Mouse (Mus musculus) heart, postnatal 4 days (tissue): ENCODE measurements at regions not wholly inside any gene's neighbourhood (a gene's known extent, or its start where the extent isn't known, plus 50 kb on each side); places are given as distances from the start of the nearest gene placed in this dataset.
"Not testable (repeated sequence)": the region's sequence is repeated elsewhere in the genome, so short reads cannot be mapped to it uniquely, and the experiment has no call there.

Experiments used
- DNase-seq: peaks from one replicate; pipeline ENCODE4 v3.0.0; 2021

GRCm38 (mm10) chr8:20495542-20495941, 119.2 kb upstream of the Gm21119 start:
- DNase-seq, result not testable (repeated sequence)

DNA sequence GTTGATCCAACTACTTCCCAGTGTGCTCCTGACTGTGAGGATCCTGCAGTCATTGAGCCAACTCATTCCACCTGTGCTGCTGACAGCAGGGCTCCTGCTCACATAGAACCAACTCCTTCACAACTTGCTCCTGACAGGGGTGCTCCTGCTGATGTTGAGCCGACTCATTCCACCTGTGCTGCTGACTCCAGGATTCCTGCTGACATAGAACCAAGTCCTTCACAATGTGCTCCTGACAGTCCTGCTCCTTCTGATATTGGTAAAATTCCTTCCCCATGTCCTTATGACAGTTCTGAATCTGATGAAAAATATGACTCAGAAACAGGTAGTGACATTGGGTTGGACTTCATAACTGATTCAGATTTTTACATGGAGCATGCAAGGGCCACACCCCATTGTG, 100.8 kb upstream of the Gm21119 start:
- not testable (repeated sequence) for DNase-seq

GRCm38 (mm10) chr8:20516324-20516830, 98.3 kb upstream of the Gm21119 start:
- DNase-seq, result not testable (repeated sequence)

- not testable (repeated sequence) for DNase-seq
Observed at GRCm38 (mm10) chr8:20517551-20517950, 97.2 kb upstream of the Gm21119 start.

- DNase-seq, result not testable (repeated sequence)
Observed at GRCm38 (mm10) chr8:20524539-20524938, 90.2 kb upstream of the Gm21119 start.

- not testable (repeated sequence) for DNase-seq
Observed at GRCm38 (mm10) chr8:20529048-20529447, 85.7 kb upstream of the Gm21119 start.

- not testable (repeated sequence) for DNase-seq
Observed at GRCm38 (mm10) chr8:20539031-20539430, 75.7 kb upstream of the Gm21119 start.

GRCm38 (mm10) chr8:20544084-20544483, 70.6 kb upstream of the Gm21119 start:
- not testable (repeated sequence) for DNase-seq

DNA sequence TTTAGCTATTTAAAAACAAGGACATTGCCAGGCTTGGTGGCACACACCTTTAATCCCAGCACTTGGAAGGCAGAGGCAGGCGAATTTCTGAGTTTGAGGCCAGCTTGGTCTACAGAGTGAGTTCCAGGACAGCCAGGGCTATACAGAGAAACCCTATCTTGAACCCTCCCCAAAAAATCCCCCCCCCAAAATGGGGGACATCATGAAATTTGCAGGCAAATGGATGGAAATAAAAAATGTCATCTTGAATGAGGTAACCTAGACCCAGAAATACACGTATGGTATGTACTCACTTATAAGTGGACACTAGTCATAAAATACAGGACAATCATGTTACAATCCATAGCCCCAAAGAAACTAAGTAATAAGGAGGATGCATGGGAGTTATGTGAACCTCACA, 69.4 kb upstream of the Gm21119 start:
- DNase-seq, result peak; percentile 15

- DNase-seq, result not testable (repeated sequence)
Observed at GRCm38 (mm10) chr8:20546401-20546800, 68.3 kb upstream of the Gm21119 start.

DNA sequence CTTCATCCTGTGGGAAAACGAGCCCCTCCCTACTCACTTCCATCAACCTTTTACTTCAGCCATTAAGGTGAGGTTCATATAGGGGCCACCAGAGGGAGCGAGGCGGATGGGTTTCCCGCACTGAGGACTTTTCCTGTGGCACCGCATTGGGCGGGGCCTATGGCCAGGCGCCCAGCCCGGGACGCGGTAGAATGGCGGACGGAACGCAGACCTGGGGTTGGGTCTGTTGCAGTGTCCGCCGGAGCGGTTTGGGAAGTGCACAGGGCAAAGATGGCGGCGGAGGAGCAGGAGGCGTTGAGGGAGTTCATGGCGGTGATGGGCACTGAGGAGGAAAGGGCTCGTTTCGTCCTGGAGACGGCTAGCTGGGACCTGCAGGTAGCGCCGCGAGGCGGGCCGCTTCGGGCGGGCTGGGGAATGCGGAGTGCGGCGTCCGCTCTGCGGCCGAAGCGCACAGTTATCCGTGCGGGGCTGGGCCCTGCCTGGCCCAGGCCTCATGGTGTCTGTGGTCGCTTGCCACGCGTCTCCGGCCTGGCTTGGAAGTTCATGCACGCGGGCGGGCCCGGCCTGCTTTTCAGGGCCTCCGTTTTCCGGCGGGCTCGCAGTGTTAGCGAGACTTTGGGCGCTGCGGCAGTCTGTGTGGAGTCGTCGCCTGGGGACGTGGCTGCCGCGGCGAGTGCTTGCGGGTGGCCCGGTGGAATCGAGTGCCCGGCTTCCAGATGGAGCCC, 64.5 kb upstream of the Gm21119 start:
- peak; percentile 93 for DNase-seq

- not testable (repeated sequence) for DNase-seq
Observed at GRCm38 (mm10) chr8:20556501-20557181, 58.1 kb upstream of the Gm21119 start.

DNA sequence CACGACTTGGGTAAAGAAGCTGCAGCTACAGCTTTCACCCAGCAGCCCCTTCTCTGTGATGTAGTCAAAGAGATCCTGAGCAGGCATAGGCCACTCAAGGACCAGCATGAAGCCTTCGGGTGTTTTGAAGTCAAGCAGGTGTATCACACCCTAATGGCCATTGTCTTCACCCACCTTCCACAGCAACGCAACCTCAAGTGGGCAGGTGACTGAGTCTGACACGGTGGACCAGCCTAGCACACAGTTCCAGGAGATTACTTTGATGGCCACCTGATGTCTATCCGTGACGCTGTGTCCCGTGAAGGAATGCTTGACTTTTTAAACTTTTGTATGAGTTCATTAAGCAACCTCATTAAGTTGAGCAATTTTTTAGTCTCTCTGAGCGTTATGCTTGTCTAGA, 57.5 kb upstream of the Gm21119 start:
- DNase-seq, result not testable (repeated sequence)

DNA sequence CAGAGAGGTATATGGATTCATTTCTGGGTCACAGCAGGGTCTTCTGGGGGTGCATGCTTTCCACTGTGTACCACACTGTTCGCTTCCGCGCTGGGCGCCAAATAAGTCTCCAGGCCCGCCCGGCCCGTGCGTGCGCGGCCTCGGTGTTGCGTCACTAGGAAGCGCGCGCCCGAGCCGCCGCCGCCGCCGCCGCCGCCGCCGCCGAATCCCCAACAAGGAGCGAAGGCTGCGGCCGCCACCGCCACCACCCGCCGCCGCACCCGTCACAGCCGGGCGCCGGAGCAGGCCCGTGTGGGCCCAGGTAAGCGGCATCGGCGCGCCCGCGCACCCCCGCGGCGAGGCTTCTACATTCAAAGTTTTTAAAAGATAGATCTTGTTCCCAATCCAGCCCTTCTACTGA, 57.1 kb upstream of the Gm21119 start:
- DNase-seq, result peak; percentile 55
